Mouse (Mus musculus) heart, adult 2 months (tissue): ENCODE measurements around the gene Thbd.

ENCODE experiments used
- CTCF ChIP-seq: fragments of 200-600 bp; IDR thresholded peaks from 2 replicates; pipeline ENCODE4 v1.8.1; 2022; ENCODE audit warnings: antibody characterized with exemption, mild to moderate bottlenecking, moderate library complexity
- POLR2A ChIP-seq: fragments of 200-500 bp; IDR thresholded peaks from 2 replicates; pipeline ENCODE4 v1.6.1; 2011; ENCODE audit warnings: mild to moderate bottlenecking, low read depth, low read length, control low read depth; ENCODE audit not compliant: insufficient read depth

- TF ChIP-seq POLR2A = no peak
- no peak for TF ChIP-seq CTCF
Observed at GRCm38 (mm10) chr2:148396209-148396608, 11.8 kb downstream of the Thbd start.
